Mouse (Mus musculus): ENCODE results near the gene Kif22.

DNA sequence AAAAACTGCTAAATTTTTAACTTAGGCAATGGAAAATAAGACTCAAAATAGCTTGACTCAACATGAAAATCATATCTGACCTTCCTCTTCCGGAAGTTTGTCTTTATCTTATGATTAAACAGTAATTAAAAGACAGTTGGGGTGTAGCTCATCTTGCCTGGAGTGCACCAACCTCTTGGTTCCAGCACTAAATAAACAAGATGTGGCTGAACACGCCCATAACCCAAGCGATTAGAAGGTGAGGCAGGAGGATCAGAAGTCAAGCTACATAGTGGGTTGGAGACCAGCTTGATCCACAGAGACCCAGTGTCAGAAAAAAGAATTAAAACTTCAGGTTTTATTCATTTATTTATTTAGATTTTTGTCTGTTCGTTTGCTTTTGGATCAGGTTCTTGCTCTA lies 41.4 kb upstream of the Kif22 start:
- no peak for TF ChIP-seq CTCF (IDR thresholded peaks at IDR 0.05; ENCODE audit: borderline replicate concordance, insufficient read depth, low read depth, low read length)
- TF ChIP-seq POLR2A (IDR thresholded peaks at IDR 0.05; ENCODE audit: borderline replicate concordance, insufficient read depth, low read length), result no peak

All from cerebellum, adult 2 months (tissue).